Mouse (Mus musculus) embryonic fibroblast, embryonic 13.5 days (primary cell): ENCODE measurements around the gene Cxcl14. TPM values are rescaled to one million over a fixed set of nuclear protein-coding genes. Genes with fewer than 3 reads are reported as not detected.

Experiments used
- H3K27ac ChIP-seq: 2 replicates; pipeline ENCODE4 v1.5.1; 2012; ENCODE audit warnings: low read length, control low read depth, inconsistent platforms; ENCODE audit not compliant: insufficient read depth
- H3K4me1 ChIP-seq: 2 replicates; pipeline ENCODE4 v1.6.1; 2011; ENCODE audit warnings: low read length; ENCODE audit not compliant: control insufficient read depth, insufficient read depth
- H3K4me3 ChIP-seq: 2 replicates; pipeline ENCODE4 v1.5.1; 2011; ENCODE audit warnings: mild to moderate bottlenecking, control low read depth, low read length; ENCODE audit not compliant: insufficient read depth
- CTCF ChIP-seq: IDR thresholded peaks from 2 replicates; pipeline ENCODE4 v1.5.1; 2011; ENCODE audit warnings: mild to moderate bottlenecking, control low read depth, low read length, moderate library complexity, borderline replicate concordance; ENCODE audit not compliant: insufficient read depth
- POLR2A ChIP-seq: IDR thresholded peaks from 2 replicates; pipeline ENCODE4 v1.6.1; 2011; ENCODE audit warnings: low read depth, mild to moderate bottlenecking, control low read depth, low read length, moderate library complexity
- polyA plus RNA-seq: library from polyadenylated mRNA; stranded (reverse); fragments of >200 nt; gene quantifications from 2 replicates; pipeline ENCODE4 v1.2.4, GENCODE M21; 2011; ENCODE audit warnings: low read depth; ENCODE audit not compliant: missing spikeins, insufficient read length

Cxcl14 gene
- polyA plus RNA-seq, 1 experiment: 102 TPM

DNA sequence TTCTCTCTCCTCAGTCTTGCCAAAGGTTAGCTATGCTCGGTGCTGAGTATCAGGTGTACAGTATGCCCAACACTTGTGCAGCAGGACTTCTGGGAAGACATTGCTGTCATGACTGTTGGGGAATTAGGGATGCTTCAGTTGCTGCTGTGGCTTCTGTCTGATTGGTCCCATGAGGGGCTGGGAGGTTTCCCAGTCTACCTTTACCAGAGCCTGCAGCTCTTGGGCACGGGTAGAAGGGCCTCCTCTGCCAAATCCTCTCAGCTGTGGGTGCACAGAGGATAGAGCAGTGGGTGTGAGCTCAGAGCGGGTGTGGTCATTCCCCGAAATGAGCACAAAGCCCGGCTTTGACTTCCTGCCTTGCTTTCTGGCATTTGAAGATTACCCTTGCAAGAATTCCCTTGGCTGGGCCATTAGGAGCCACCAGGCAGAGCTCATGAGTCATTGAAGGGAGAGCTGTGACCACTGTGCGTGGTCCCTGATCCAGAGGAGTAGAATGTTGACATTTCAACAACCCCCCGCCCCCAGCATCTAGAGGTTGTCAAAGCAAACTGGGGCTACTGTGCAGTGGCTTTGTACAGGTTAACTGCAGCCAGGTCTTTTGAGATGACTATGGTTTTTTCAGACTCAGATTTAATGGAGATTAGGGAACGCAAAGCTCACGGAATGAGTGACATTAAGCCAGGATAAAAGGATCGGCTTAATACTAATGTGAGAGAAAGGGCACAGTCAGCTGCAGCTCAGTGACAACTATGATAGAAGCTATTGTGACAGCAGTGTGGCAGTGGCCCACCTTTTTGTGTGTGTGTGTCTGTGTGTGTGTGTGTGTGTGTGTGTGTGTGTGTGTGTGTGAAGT is 34.5 kb upstream of the Cxcl14 start:
- Histone ChIP-seq H3K4me1 (peaks cover 9% of the 10 kb centered on the region), H3K27ac (peak overlapping the region; percentile 25; the same call in 1 of the 2 replicates), H3K4me3 (no peak overlapping the region)
- TF ChIP-seq CTCF: no peak

DNA sequence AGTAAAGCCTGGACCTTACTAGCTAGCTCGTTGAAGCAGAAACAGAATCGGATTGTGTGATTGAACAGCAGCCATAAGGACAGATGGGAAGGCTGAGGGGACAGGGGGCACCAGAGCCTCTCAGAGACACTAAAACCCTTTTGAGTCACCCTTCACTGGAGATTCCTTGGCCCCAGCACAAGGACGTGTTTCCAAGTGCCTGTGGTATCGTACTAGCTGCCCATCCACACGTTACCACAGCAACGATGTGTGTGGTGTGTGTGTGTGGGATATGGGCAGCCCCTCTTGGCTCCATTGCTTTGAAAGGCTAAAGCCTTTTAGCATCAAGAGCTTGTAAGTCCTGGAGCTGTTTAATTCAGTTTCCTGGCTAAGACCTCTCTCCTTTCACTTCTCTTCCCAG is 33.4 kb upstream of the Cxcl14 start:
- H3K4me3 ChIP-seq: no peak overlapping the region
- peaks cover 8% of the 10 kb centered on the region for H3K4me1 ChIP-seq
- no peak overlapping the region; the same call in 1 of the 2 replicates for H3K27ac ChIP-seq
- TF ChIP-seq CTCF (no peak), POLR2A (no peak)

DNA sequence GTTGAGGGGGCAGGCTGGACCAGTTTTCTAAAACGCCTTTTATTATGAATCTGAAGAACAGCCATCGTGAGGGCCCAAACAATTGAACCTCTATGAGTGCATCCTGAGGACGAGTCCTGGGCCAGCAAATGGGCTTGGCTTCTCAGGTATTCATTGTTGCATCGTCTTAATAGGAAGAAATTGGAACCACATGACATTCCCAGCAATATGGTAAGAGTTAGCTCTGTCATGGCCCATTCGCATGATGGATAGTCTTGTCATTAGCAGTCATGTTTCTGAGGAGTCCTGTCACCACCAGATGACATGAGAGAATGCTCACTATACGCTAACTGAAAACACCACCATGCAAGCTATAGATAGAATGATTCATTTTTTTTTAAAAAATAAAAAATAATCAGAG is 32.8 kb upstream of the Cxcl14 start:
- H3K4me3 ChIP-seq: no peak overlapping the region
- H3K27ac ChIP-seq: 0 out of 2 replicates have a peak overlapping the region, but pooled peaks have one; percentile 22
- TF ChIP-seq POLR2A: no peak
- no peak for TF ChIP-seq CTCF
- peaks cover 8% of the 10 kb centered on the region for H3K4me1 ChIP-seq

DNA sequence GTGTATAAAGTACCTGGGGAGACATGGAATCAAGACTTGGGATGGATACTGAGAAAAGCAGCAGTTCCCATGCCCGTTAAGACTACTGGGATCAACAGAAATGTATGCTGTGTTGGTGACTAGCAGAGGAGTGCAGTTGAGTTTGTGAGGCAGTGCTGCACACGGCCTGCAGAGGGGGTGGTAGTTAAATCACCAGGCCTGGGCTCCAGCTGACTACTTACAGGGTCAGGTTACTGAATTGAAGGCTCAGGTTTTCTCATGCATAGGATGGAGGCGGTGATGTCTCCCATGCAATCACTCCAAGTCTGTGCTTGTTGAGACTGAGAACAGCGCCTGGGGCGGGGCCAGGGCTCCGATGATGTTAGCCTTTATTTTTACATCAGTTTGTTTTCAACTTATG is 31.4 kb upstream of the Cxcl14 start:
- TF ChIP-seq POLR2A (no peak), CTCF (peak; percentile 38; the same call in 1 of the 2 replicates)
- Histone ChIP-seq H3K4me1 (peaks cover 8% of the 10 kb centered on the region), H3K4me3 (no peak overlapping the region), H3K27ac (no peak overlapping the region)

DNA sequence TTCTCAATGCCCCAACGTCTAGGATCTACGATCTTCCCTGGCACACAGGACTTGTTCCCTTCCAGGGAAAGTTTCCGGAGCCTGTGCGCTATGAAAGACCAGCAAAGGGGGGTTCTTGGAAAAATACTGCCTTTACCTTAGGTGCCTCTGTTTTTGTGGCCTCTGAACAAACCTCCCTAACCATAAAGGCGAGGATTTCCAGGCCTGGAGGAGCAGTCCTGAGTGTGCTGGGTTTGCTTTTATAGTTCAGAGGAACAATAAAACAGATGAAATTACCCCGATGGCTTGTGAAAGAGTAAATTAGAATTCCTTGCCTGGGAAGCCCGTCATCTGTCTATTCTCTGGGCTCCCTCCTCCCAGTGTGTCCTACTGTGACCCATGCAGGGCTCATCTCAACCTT is 25.3 kb upstream of the Cxcl14 start:
- H3K4me1 ChIP-seq: no peaks in the 10 kb centered on the region

DNA sequence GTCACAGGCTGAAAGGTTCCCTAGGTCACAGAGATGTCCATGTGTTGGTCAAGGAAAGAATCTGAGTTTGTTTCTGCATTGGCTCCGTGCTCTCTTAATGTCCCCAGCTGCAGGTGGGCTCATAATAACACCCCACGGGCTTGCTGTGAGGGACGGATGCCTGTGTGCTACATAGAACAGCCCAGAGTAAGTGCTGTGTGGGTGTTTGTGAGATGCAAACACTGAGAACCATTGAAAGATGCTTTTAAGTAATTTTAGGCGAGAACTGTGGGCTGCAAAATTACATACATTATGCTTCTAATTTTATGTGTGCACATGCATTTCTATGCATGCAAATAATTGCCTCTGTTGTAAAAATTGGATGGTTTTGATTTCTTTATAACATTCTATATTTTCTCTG is 20.6 kb upstream of the Cxcl14 start:
- no peak overlapping the region for H3K27ac ChIP-seq
- no peak for TF ChIP-seq CTCF
- TF ChIP-seq POLR2A: no peak
- H3K4me3 ChIP-seq: no peak overlapping the region
- H3K4me1 ChIP-seq: no peaks in the 10 kb centered on the region

More for the DNA sequence above, 25.3 kb upstream of the Cxcl14 start:
- no peak overlapping the region for H3K4me3 ChIP-seq
- TF ChIP-seq CTCF (no peak), POLR2A (no peak)
- H3K27ac ChIP-seq: no peak overlapping the region

DNA sequence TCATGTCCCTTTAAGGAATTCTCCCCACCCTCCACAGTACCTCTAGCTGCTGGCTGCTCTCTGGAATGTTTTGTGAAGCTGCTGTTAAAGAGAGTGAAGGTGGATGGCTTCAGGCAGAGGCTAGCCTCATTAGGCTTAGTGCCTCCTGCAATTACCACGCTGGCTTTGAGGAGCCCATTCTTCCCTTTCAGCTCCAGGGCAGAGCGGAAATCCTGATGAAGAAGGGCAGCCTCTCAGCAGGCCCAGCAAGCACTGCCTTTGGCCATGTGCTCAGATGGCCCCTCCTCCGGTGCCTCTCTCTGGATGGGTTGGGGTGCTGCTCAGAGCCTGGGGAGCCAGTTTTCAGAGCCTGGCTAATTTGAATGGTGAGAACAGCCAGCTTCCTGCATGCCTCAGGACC is 18.9 kb upstream of the Cxcl14 start:
- H3K4me3 ChIP-seq: no peak overlapping the region
- TF ChIP-seq CTCF (no peak), POLR2A (no peak)
- H3K27ac ChIP-seq: no peak overlapping the region
- H3K4me1 ChIP-seq: no peaks in the 10 kb centered on the region

DNA sequence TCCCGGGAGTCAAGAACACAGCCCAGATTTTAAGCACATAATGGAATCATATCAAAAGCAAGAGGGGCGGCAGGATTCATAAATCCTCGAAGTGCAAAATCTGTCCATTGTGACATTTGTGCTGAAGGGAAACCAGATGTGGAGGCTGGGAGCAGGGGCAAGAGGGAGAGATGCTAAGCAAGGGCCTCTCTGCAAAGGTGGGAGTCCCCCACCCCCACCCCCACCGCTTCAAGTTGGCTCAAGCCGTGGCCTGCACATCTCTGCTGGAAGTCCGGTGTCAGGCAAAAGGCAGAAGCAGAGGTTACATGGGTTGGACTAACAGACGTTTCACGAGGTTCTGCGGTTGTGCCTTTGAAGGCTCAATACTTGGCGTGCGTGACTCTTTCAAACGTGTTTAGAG is 8.7 kb upstream of the Cxcl14 start:
- TF ChIP-seq POLR2A: no peak
- no peak for TF ChIP-seq CTCF
- H3K27ac ChIP-seq: peak overlapping the region; percentile 34; the same call in 1 of the 2 replicates
- peaks cover 4% of the 10 kb centered on the region; the same call in 1 of the 2 replicates for H3K4me1 ChIP-seq
- H3K4me3 ChIP-seq: no peak overlapping the region

DNA sequence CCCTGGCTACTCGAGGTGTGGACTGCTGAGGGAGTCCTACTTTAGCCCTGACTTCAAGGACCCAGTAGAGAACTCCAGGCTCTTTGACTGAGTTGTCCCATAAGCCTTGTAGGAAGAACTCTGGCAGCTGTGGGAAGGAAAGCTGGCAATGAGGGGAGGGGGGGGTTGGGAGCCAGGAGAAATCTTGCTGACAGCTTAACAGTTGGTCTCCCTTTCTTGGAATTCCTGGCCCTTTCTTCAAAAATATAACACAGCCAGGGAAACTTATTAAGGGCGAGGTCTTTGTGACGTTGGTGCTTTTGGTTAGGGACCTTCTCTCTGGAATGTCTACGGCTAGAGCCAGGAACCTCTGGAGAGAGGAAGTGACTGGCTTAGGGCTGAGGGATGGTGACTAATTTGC is 8.1 kb upstream of the Cxcl14 start:
- Histone ChIP-seq H3K4me1 (peaks cover 4% of the 10 kb centered on the region; the same call in 1 of the 2 replicates), H3K4me3 (no peak overlapping the region), H3K27ac (peak overlapping the region; percentile 34)
- TF ChIP-seq POLR2A: no peak
- no peak for TF ChIP-seq CTCF

DNA sequence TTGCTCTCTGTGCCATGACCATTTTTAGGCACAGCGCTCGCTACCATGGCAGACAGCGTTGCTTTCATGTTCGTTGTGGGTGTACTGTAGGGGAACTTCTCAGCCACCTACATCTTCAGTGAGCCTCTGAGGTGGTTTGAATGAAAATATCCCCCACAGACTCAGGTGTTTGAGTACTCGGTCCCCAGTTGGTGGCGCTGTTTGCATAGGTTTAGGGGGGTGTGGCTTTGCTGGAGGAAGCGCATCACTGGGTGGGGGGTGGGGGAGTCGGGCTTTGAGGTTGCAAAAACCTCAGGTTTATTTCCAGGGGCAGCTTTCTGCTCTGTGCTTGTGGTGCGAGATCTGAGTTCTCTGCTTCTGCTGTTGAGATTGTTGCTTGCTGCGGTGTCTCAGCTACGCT is 3.0 kb upstream of the Cxcl14 start:
- no peak overlapping the region for H3K4me3 ChIP-seq
- no peak for TF ChIP-seq CTCF
- no peak for TF ChIP-seq POLR2A
- H3K27ac ChIP-seq: no peak overlapping the region
- H3K4me1 ChIP-seq: no peaks in the 10 kb centered on the region
